Mouse (Mus musculus): ENCODE measurements around the gene Lyve1.

The Lyve1 gene

DNA sequence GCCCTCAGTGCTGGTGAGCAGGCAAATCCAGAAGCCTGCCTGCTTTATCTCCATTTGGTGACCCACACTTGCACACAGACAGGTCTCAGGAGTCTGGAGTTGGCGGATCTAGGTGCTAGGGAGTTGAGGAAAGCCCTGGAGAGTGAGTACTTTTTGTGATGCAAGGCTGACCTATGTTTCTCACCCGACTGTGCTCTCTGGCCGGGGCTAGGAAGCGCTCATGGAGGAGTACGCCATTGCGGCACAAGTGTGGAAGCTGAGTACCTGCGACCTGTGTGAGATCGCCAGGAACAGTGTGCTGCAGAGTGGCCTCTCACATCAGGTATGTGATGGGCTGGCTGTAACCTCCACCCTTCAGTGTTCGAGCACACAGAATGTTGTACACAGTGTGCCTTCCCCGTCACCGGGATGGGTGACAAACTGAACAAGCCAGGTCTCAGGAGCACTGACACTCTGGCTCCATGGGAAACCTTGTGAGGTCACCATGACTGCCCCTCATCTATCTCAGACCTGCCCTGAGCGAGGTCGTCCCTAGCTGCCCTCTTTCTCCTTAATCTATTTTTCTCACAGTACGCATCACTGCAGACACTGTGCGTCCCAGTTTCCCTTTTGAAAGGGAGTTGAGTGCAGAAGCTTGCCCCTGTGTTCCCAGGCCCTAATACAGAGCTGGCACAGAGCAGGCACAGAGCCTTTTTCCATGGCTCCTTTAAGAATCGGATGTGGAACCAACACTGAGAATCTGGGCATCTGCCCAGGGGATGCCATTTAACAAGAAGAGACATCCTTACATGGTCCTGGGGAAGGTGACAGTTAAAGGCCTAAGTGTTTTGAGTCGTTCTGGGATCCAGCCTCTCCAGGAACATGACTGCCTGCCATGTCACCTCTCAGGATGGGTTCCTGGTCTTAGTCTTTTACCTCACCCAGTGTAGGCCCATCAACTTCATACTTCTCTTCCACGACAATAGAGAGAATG is 53.2 kb downstream of the Lyve1 start:
- no peak for DNase-seq (ENCODE audit: low read depth)

DNA sequence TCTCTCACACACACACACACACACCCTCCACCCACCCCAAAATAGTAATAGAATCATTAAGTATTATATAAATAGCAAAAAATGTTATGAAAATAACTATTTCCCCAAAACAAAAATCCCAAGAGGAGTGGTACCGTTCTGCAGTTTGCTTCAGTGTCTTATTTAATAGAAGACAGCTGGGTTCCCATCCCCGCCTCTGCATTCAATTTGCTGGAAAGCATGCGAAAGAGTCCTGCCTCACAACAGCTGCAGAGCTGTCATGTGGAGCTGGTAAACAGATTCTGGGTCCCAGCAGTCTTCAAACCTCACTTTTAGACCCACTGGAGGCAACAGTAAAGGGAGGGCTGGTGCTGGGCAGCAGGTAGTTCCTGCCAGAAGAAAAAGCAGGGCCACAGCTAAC is 54.1 kb downstream of the Lyve1 start:
- DNase-seq (ENCODE audit: low read depth) = no peak

DNA sequence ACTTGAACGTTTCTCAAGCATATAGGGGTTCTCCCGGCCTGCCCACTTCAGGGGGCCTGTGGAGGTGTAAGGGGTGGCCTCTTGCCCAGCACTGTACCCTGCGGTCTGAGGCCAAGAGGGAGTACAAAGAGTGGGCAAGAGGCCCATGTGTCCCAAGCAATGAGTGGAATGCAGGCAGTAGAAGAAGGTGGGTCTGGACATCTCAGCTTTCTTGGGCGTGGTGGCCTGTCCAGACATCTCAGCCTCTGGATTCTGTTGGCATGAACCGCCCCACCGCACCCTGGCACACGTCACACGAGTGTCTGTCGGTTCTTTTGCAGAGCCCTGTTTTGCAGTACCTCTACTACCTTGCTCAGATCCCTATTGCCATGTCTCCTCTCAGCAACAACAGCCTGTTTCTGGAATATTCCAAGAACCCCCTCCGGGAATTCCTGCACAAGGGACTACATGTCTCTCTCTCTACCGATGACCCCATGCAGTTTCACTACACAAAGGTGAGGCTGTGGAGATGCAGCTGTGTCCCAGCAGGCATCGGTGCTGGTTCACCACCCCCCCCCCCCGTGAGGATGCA is 55.5 kb downstream of the Lyve1 start:
- no peak for DNase-seq (ENCODE audit: low read depth)

DNA sequence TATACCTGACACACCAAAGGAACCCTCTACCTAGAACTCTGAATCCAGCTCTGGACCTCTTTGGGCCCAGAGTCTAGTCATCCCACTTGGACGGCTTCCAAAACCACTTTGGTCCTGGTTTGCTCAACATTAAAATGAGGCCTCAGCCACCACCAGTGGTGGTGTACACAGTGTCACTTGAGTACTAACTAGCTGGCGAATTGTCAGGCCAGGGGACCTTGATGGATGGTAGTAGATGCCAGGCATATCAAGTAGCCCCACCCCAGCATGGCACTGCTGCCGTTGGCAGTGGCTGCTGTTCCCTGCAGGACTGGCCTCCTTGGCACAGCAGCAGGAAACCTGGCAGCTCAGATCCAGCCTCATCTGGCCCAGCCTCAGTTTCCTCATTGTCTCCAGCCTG is 58.8 kb downstream of the Lyve1 start:
- DNase-seq (ENCODE audit: low read depth) = no peak

DNA sequence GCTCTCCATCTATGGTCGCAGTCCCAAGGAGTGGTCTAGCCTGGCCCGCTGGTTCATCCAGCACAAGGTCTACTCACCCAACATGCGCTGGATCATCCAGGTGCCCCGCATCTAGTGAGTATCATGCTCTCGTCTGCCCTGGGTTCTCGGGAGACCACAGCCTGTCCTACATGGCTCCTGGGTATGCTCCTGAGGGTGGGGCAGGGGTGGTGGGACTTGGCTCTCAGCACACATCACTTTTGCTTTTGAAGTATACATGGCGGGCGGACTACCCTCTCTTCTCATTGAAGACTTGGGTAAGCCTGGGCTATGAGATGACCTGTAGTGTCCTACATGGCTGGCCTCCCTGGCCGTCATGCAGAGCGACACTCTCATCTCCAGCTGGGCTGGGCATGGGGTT is 59.9 kb downstream of the Lyve1 start:
- DNase-seq (ENCODE audit: low read depth) = no peak

DNA sequence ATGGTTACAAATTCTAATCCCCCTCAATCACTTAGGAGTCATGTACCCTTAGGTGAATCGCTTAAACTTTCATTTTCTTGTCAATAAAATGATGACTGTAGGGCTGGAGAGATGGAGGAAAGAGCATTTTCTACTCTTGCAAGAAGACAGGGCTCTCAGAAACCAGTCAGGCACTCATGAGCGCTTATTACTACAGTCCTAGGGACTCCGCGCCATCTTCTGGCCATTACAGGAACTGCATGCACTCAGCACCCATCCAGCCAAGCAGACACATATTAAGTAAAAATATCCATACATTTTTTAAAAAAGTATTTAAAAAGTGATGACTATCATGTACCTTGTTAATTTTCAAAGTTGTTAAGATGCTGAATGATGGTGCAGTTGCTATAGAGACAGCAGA is 62.0 kb downstream of the Lyve1 start:
- peak; percentile 64 for DNase-seq (ENCODE audit: low read depth)

Measured in c-Kit-positive CD71-negative TER-119-negative erythroid progenitor cells, embryonic 14.5 days (primary cell).